Mouse (Mus musculus) forebrain, embryonic 11.5 days (tissue): Measurements from ENCODE around the gene D230025D16Rik. TPM values are rescaled to one million over a fixed set of nuclear protein-coding genes. Genes with fewer than 3 reads are reported as not detected.

Experiments used
- ATAC-seq: fragments of 200-750 bp; cut with Nextera tagmentation; replicated peaks from 2 replicates; pipeline ENCODE4 v1.8.0; 2017; ENCODE audit warnings: moderate TSS enrichment; ENCODE audit not compliant: low FRiP score
- DNase-seq: peaks from one replicate; pipeline ENCODE4 v3.0.0-alpha.2; 2017; ENCODE audit warnings: low spot score
- H3K27ac ChIP-seq: fragments of 300-500 bp; sonication (generic); 2 replicates; pipeline ENCODE4 v1.5.1; 2014; ENCODE audit warnings: low read depth, low read length
- H3K27me3 ChIP-seq: fragments of 300-500 bp; sonication (generic); 2 replicates; pipeline ENCODE4 v1.6.1; 2014; ENCODE audit warnings: mild to moderate bottlenecking, low read length, mixed read lengths; ENCODE audit not compliant: control insufficient read depth, insufficient read depth
- H3K36me3 ChIP-seq: fragments of 300-500 bp; sonication (generic); 2 replicates; pipeline ENCODE4 v1.6.1; 2014; ENCODE audit warnings: mild to moderate bottlenecking, low read length, moderate library complexity, mixed read lengths; ENCODE audit not compliant: control insufficient read depth, insufficient read depth
- H3K4me1 ChIP-seq: fragments of 300-500 bp; sonication (generic); replicated peaks from 2 replicates; pipeline ENCODE4 v1.6.1; 2014; ENCODE audit warnings: low read length, mixed read lengths; ENCODE audit not compliant: control insufficient read depth, insufficient read depth
- H3K4me2 ChIP-seq: fragments of 300-500 bp; sonication (generic); 2 replicates; pipeline ENCODE4 v1.6.1; 2014; ENCODE audit warnings: low read depth, mild to moderate bottlenecking, low read length, moderate library complexity, mixed read lengths; ENCODE audit not compliant: severe bottlenecking
- H3K4me3 ChIP-seq: fragments of 300-500 bp; sonication (generic); 2 replicates; pipeline ENCODE4 v1.5.1; 2014; ENCODE audit warnings: low read depth, low read length
- H3K9ac ChIP-seq: fragments of 300-500 bp; sonication (generic); 2 replicates; pipeline ENCODE4 v1.6.1; 2014; ENCODE audit warnings: low read length
- H3K9me3 ChIP-seq: fragments of 300-500 bp; sonication (generic); 2 replicates; pipeline ENCODE4 v1.6.1; 2016; ENCODE audit warnings: low read length, mixed read lengths; ENCODE audit not compliant: control insufficient read depth
- WGBS: fragments of 180-500 bp; shearing (Covaris S2); extraction: QIAGEN DNeasy Blood & Tissue Kit; methylation state at CpG from one replicate; pipeline ENCODE4 v1.1.7; 2014; 5-methylcytosine and 5-hydroxymethylcytosine counted together
- polyA plus RNA-seq: library from polyadenylated mRNA; unstranded; fragments of >200 nt; fragmentation: Nextera tagmentation; extraction: Ambion mirVana; gene quantifications from 2 replicates; pipeline ENCODE4 v1.2.1, GENCODE M21; 2014

The D230025D16Rik gene
- polyA plus RNA-seq, 1 experiment from 2014 or later, result 26.3 TPM

- Histone ChIP-seq H3K4me1 (no peaks in the 10 kb centered on the region), H3K9ac (no peak overlapping the region), H3K27me3 (no peaks in the 10 kb centered on the region), H3K4me2 (no peak overlapping the region), H3K36me3 (peaks cover 7% of the 10 kb centered on the region; the same call in 1 of the 2 replicates), H3K4me3 (no peak overlapping the region), H3K27ac (no peak overlapping the region), H3K9me3 (no peaks in the 10 kb centered on the region)
- 95% methylated on average over 2 of the region's 2 CpGs for WGBS
- ATAC-seq (no peak), DNase-seq (no peak)
These were observed 17.2 kb upstream of the D230025D16Rik start for GRCm38 (mm10) chr8:105207675-105208273.

DNA sequence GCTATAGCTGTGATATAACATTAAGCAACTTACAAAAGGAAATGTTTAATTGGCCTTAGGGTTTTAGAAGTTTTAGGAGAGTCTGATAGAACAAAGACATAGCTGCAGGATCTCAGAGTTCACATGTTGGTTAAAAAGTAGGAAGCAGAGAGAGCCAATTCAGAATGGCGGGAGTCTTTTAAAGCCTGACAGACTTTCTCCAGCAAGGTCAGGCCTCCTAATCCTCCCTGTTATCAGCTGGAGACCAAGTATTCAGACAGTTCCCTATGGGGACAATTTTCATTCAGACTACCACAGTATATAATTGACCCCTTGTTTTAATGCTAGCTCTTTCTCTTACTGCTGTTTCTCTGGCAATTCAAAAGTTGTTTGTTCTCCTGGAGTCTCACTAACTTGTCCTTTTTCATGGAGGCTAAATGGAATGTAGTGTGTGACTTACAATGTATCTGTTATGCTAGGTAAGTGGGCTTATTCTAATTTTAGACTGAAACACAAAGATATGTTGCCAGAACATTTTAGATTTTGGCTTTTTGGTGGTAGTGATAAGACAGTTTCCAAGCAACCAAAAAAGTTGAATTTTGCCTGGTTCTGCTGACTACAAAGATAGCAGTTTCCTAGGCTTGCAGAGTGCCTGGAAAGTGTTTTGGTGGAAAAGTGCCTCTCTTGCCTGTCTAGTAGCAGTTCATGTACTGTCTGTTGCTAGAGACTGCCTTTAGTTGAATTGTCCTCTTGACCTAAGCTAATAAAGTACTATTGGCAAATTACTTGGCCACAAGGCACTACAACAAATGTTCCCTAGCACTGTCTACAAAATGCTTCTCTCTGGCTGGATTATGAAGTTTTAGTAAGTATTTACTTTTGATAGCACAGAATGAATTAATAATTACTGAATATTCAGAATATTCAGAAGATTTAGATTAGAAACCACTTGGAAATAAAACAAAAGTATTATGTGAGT lies 15.5 kb upstream of the D230025D16Rik start:
- WGBS, result 33% methylated on average over 1 of the region's 1 CpGs
- H3K36me3 ChIP-seq, result peaks cover 3% of the 10 kb centered on the region; the same call in 1 of the 2 replicates
- DNase-seq, result no peak

DNA sequence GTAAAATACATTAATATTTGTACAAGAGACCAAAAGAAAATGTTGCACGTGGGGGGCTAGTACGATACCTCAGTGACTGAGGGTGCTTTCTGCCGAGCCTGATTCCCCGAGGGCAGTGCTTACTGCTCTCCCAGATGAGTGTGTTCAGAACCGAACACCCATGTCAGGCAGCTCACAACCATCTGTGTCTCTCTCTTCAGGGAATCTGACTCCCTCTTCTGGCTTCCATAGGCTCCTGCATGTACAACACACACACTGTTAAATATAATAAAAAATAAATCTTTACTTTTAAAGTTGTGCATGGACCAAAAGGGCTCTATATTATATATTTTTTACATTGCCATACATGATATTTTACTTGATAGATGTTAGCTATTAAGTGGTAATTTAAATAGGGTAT lies 10.8 kb upstream of the D230025D16Rik start:
- no peaks in the 10 kb centered on the region for H3K9me3 ChIP-seq
- H3K4me3 ChIP-seq, result no peak overlapping the region
- H3K9ac ChIP-seq, result no peak overlapping the region
- no peaks in the 10 kb centered on the region for H3K4me1 ChIP-seq
- no peak overlapping the region for H3K4me2 ChIP-seq
- DNase-seq, result no peak
- no peak overlapping the region for H3K27ac ChIP-seq
- 89% methylated on average over 5 of the region's 5 CpGs for WGBS
- H3K36me3 ChIP-seq, result peaks cover 2% of the 10 kb centered on the region; the same call in 1 of the 2 replicates
- no peak for ATAC-seq
- no peaks in the 10 kb centered on the region for H3K27me3 ChIP-seq

More for the DNA sequence above, 15.5 kb upstream of the D230025D16Rik start:
- H3K27me3 ChIP-seq, result no peaks in the 10 kb centered on the region
- no peak overlapping the region for H3K9ac ChIP-seq
- no peaks in the 10 kb centered on the region for H3K4me1 ChIP-seq
- no peak for ATAC-seq
- no peak overlapping the region for H3K4me2 ChIP-seq
- H3K27ac ChIP-seq, result 0 out of 2 replicates have a peak overlapping the region, but pooled peaks have one; percentile 2
- no peak overlapping the region for H3K4me3 ChIP-seq
- H3K9me3 ChIP-seq, result no peaks in the 10 kb centered on the region

GRCm38 (mm10) chr8:105217926-105218522 lies 6.9 kb upstream of the D230025D16Rik start:
- Histone ChIP-seq H3K9me3 (no peaks in the 10 kb centered on the region), H3K4me1 (no peaks in the 10 kb centered on the region), H3K4me2 (no peak overlapping the region), H3K27ac (no peak overlapping the region), H3K9ac (no peak overlapping the region), H3K4me3 (no peak overlapping the region), H3K36me3 (no peaks in the 10 kb centered on the region), H3K27me3 (no peaks in the 10 kb centered on the region)
- 81% methylated on average over 5 of the region's 5 CpGs for WGBS
- DNase-seq (no peak), ATAC-seq (no peak; the same call in 1 of the 2 replicates)

DNA sequence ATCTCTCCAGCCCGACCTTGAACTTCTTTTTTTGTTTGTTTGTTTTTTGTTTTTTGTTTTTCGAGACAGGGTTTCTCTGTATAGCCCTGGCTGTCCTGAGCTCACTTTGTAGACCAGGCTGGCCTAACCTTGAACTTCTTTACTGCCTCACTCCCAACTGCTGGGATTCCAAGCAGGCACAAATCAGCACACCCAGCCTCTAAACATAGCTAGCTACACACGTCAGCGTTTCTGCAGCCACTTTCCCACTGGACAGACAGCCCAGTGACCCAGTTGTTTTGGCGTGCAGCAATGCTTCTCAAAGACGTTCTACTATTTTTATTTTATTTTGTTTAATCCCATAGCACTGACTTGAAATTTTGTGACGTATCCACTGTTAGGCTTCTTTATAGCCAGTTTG lies 1.1 kb upstream of the D230025D16Rik start:
- Histone ChIP-seq H3K27me3 (no peaks in the 10 kb centered on the region), H3K4me3 (no peak overlapping the region), H3K4me1 (peaks cover 5% of the 10 kb centered on the region), H3K9ac (no peak overlapping the region), H3K4me2 (no peak overlapping the region), H3K27ac (no peak overlapping the region), H3K36me3 (no peaks in the 10 kb centered on the region), H3K9me3 (no peaks in the 10 kb centered on the region)
- 82% methylated on average over 7 of the region's 7 CpGs for WGBS
- ATAC-seq, result no peak
- DNase-seq, result no peak

DNA sequence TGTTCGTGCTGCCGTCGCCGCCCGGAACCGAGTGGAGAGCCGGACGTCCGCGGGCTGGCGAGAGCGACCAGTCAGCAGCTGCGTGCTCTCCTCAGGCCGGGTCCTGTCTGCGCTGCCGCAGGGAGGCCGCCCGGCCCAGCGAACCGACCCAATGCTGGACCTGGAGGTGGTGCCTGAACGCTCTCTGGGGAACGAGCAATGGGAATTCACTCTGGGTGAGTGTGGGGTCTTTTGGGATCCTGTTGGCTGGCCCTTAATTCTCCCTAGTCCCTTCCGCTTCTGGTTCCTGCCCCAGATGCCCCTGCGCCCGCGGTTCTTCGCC lies 288 bp downstream of the D230025D16Rik start:
- Histone ChIP-seq H3K4me1 (peaks cover 5% of the 10 kb centered on the region), H3K27ac (0 out of 2 replicates have a peak overlapping the region, but pooled peaks have one; percentile 46), H3K9ac (peak overlapping the region; percentile 89), H3K9me3 (no peaks in the 10 kb centered on the region), H3K4me2 (peak overlapping the region; percentile 85), H3K36me3 (no peaks in the 10 kb centered on the region), H3K4me3 (peak overlapping the region; percentile 91), H3K27me3 (no peaks in the 10 kb centered on the region)
- WGBS, result under 1% methylated on average over 27 of the region's 27 CpGs
- DNase-seq (no peak), ATAC-seq (no peak)

GRCm38 (mm10) chr8:105225917-105226316 lies 972 bp downstream of the D230025D16Rik start:
- Histone ChIP-seq H3K27me3 (no peaks in the 10 kb centered on the region), H3K4me2 (peak overlapping the region; percentile 85), H3K4me3 (peak overlapping the region; percentile 91), H3K9ac (peak overlapping the region; percentile 89), H3K27ac (no peak overlapping the region), H3K36me3 (no peaks in the 10 kb centered on the region), H3K9me3 (no peaks in the 10 kb centered on the region), H3K4me1 (peaks cover 5% of the 10 kb centered on the region)
- ATAC-seq (no peak), DNase-seq (no peak)
- WGBS, result 38% methylated on average over 6 of the region's 6 CpGs

- Histone ChIP-seq H3K9ac (no peak overlapping the region), H3K36me3 (no peaks in the 10 kb centered on the region), H3K4me2 (no peak overlapping the region), H3K4me3 (no peak overlapping the region), H3K4me1 (no peaks in the 10 kb centered on the region), H3K9me3 (no peaks in the 10 kb centered on the region), H3K27ac (no peak overlapping the region), H3K27me3 (no peaks in the 10 kb centered on the region)
- WGBS, result 87% methylated on average over 12 of the region's 12 CpGs
- no peak for DNase-seq
- no peak for ATAC-seq
These were observed 6.8 kb downstream of the D230025D16Rik start for GRCm38 (mm10) chr8:105231503-105232320.
